Mouse (Mus musculus) ES-Bruce4 (cell line): Measurements from ENCODE around the gene Atxn7l2. TPM values are rescaled to one million over a fixed set of nuclear protein-coding genes. Genes with fewer than 3 reads are reported as not detected.

Experiments
- H3K27ac ChIP-seq: 2 replicates; pipeline ENCODE4 v1.5.1; 2012; ENCODE audit warnings: low read length, inconsistent platforms; ENCODE audit not compliant: insufficient read depth
- H3K27me3 ChIP-seq: 2 replicates; pipeline ENCODE4 v1.6.1; 2012; ENCODE audit warnings: mild to moderate bottlenecking, low read length, inconsistent platforms; ENCODE audit not compliant: control insufficient read depth, poor library complexity, insufficient read depth, severe bottlenecking
- H3K36me3 ChIP-seq: 2 replicates; pipeline ENCODE4 v1.6.1; 2012; ENCODE audit warnings: inconsistent platforms, mild to moderate bottlenecking, low read length, moderate library complexity; ENCODE audit not compliant: control insufficient read depth, poor library complexity, insufficient read depth, severe bottlenecking
- H3K4me1 ChIP-seq: one replicate; pipeline ENCODE4 v1.8.1; 2011; ENCODE audit warnings: low read length; ENCODE audit not compliant: control insufficient read depth, insufficient read depth
- H3K4me3 ChIP-seq: 2 replicates; pipeline ENCODE4 v1.5.1; 2011; ENCODE audit warnings: low read depth, mild to moderate bottlenecking, low read length
- H3K9ac ChIP-seq: 2 replicates; pipeline ENCODE4 v1.6.1; 2012; ENCODE audit warnings: low read depth, mild to moderate bottlenecking, inconsistent platforms; ENCODE audit not compliant: poor library complexity, severe bottlenecking
- H3K9me3 ChIP-seq: replicated peaks from 2 replicates; pipeline ENCODE4 v1.6.1; 2012; ENCODE audit warnings: mild to moderate bottlenecking, low read length, inconsistent platforms; ENCODE audit not compliant: control insufficient read depth, poor library complexity, insufficient read depth, severe bottlenecking
- CTCF ChIP-seq: IDR thresholded peaks from one replicate; pipeline ENCODE4 v1.8.1; 2011; ENCODE audit warnings: low read depth, low read length
- EP300 ChIP-seq: IDR thresholded peaks from 2 replicates; pipeline ENCODE4 v1.6.1; 2011; ENCODE audit warnings: low read depth, low read length; ENCODE audit not compliant: insufficient read depth
- POLR2A ChIP-seq: IDR thresholded peaks from one replicate; pipeline ENCODE4 v1.8.1; 2011; ENCODE audit warnings: low read length; ENCODE audit not compliant: insufficient read depth
- polyA plus RNA-seq: library from polyadenylated mRNA; stranded (reverse); fragments of >200 nt; gene quantifications from 2 replicates; pipeline ENCODE4 v1.2.4, GENCODE M21; 2011; ENCODE audit warnings: low read depth; ENCODE audit not compliant: missing spikeins, insufficient read depth, insufficient read length

Atxn7l2 gene
- polyA plus RNA-seq, 1 experiment = 4.3 TPM

GRCm38 (mm10) chr3:108225711-108226557 lies 15.2 kb upstream of the Atxn7l2 start:
- peak overlapping the region; percentile 57 for H3K9ac ChIP-seq
- no peaks in the 10 kb centered on the region for H3K36me3 ChIP-seq
- H3K27me3 ChIP-seq = peaks cover 9% of the 10 kb centered on the region
- no peak overlapping the region for H3K27ac ChIP-seq
- peak overlapping the region; percentile 74 for H3K4me3 ChIP-seq
- no peak for TF ChIP-seq POLR2A
- TF ChIP-seq CTCF = no peak
- TF ChIP-seq EP300 = no peak
- H3K4me1 ChIP-seq = no peaks in the 10 kb centered on the region
- H3K9me3 ChIP-seq = no peaks in the 10 kb centered on the region

DNA sequence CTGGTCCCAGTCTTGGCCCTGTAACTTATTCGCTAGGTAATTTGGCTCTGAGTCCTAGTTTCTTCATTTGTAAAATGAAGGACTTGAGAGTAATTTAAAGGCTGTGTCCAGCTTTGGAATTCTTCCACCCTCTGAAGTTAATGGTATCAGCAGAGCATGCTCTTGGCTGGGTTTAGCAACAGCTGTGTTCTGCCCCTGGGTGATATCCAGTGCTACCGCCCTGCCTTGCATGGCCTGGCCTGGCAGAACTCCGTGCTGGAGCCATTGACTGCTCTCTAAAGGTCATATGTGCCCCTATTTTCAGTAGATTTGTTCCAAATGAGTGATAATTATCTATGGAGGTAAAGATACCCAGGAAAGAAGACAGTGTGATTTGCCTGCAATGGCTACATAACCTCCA lies 9.9 kb upstream of the Atxn7l2 start:
- Histone ChIP-seq H3K9ac (no peak overlapping the region), H3K9me3 (no peaks in the 10 kb centered on the region), H3K27me3 (peaks cover 5% of the 10 kb centered on the region; the same call in 1 of the 2 replicates), H3K27ac (no peak overlapping the region), H3K36me3 (no peaks in the 10 kb centered on the region), H3K4me3 (no peak overlapping the region), H3K4me1 (no peaks in the 10 kb centered on the region)
- TF ChIP-seq POLR2A (no peak), EP300 (no peak), CTCF (no peak)

GRCm38 (mm10) chr3:108214734-108215133 lies 4.0 kb upstream of the Atxn7l2 start:
- no peaks in the 10 kb centered on the region for H3K27me3 ChIP-seq
- H3K4me3 ChIP-seq = no peak overlapping the region
- no peaks in the 10 kb centered on the region for H3K36me3 ChIP-seq
- H3K9ac ChIP-seq = no peak overlapping the region
- no peak overlapping the region for H3K27ac ChIP-seq
- peaks cover 4% of the 10 kb centered on the region for H3K4me1 ChIP-seq
- TF ChIP-seq POLR2A = no peak
- TF ChIP-seq CTCF = no peak
- no peak for TF ChIP-seq EP300
- H3K9me3 ChIP-seq = no peaks in the 10 kb centered on the region

- Histone ChIP-seq H3K4me3 (no peak overlapping the region), H3K9ac (no peak overlapping the region), H3K27ac (no peak overlapping the region), H3K36me3 (no peaks in the 10 kb centered on the region), H3K9me3 (no peaks in the 10 kb centered on the region), H3K27me3 (no peaks in the 10 kb centered on the region), H3K4me1 (peaks cover 4% of the 10 kb centered on the region)
- TF ChIP-seq EP300 (no peak), CTCF (no peak), POLR2A (no peak)
Observed at GRCm38 (mm10) chr3:108212406-108212805, 1.7 kb upstream of the Atxn7l2 start.

- no peaks in the 10 kb centered on the region for H3K36me3 ChIP-seq
- no peak overlapping the region for H3K9ac ChIP-seq
- no peaks in the 10 kb centered on the region for H3K27me3 ChIP-seq
- no peaks in the 10 kb centered on the region for H3K9me3 ChIP-seq
- H3K4me1 ChIP-seq = peaks cover 4% of the 10 kb centered on the region
- no peak overlapping the region for H3K4me3 ChIP-seq
- TF ChIP-seq CTCF (no peak), POLR2A (no peak), EP300 (no peak)
- H3K27ac ChIP-seq = no peak overlapping the region
Observed at GRCm38 (mm10) chr3:108211845-108212244, 1.1 kb upstream of the Atxn7l2 start.

DNA sequence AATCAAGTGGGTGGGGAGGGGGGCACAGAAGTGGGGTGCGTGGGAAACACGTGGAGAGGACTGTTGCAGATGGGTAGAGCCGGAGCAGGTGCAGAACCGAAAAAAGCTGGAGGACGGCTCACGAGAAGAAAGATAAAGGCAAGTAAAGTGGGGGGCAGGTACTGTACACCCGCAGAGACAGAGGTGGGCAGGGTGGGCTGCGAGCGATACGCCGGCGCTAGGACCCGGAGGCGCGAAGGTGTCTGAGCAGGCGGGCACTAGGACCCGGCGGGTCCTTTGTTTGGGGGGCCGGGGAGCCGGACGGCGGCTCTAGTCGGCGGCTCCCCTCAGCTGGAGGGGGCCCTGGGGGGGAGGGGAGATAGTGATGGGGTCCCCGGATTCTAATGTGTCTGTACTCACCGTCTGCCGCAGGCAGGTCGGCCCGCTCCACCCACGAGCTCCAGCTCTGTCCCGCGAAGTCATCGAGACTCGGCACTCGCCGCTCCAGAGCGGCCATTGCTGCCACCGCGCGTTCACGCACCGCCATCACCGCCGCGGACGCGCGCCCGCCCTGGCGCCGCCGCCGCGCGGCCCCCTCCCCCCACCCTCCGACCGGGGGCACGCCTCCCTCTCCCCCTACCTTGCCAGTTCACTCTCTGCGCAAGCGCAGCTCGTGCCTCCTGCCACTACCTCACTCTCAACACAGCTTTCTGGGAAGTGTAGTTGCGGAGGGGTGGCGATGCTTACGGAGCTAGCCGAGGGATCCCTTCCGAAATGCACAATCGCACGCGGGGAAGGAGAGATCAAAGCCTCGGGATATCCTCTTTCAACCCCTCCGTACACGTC lies 576 bp downstream of the Atxn7l2 start:
- Histone ChIP-seq H3K27ac (peak overlapping the region; percentile 62; the same call in 1 of the 2 replicates), H3K4me3 (peak overlapping the region; percentile 85), H3K9me3 (no peaks in the 10 kb centered on the region), H3K27me3 (no peaks in the 10 kb centered on the region), H3K36me3 (no peaks in the 10 kb centered on the region), H3K4me1 (peaks cover 4% of the 10 kb centered on the region), H3K9ac (peak overlapping the region; percentile 69)
- peak; percentile 16 for TF ChIP-seq POLR2A
- TF ChIP-seq EP300 = 0 out of 2 replicates have a peak, but pooled peaks have one; percentile 20
- TF ChIP-seq CTCF = no peak
